Comparison of ENCODE assay signal across 8 mouse cellular contexts in the genomic region with DNA sequence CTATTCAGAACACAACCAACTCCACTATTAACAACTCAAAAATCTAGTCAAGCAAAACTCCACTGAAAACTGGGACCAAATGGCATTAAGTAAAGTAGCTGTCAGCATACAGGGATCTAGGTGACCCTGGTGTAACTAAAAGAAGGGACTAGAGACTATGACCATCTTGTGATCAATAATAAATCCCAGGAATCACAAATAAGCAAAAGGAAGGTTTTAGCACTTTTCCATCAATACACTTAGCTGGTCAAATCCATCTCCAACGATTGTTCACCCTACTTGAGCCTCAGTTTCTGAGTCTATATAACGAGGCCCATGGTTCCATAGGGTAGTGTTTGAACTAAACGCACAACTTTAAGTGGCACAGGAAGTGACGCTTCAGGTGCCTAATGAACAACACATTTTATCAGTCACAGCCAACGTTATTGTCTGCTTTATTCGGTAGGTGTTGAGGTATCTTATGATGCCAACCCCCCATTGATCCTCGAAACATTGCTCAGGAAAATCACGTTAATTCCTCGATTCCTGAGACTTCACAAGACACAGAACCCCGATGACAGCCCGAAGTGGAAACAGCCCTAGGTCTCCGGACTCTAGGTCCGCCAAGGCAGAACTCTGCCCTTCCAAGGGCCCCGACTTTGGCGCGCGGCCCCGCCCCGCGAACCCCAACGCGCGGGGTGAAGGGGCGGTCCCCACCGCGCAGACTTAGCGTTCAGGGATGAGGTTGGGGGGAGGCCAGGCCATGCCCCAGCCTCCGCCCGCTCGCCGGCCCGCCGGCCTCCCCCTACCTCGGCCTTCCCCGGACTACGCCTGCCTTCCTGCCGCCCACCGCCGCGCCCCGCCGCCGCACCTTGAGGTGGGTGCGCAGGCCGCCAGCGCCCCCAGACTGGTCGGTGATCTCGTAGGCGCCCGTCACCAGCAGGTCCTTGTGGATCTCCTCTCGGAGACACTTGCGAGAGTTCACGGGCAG. TPM values are rescaled to one million over a fixed set of nuclear protein-coding genes. Genes with fewer than 3 reads are reported as not detected.
DNase-seq lines count a peak whose midpoint lies in the region; ATAC-seq and TF ChIP-seq lines count a peak whose summit lies in the region.

No protein-coding gene starts in this region.

- peak overlapping the region; percentile 98 for H3K9ac ChIP-seq in ES-E14 (ENCODE audit: insufficient read depth, low read depth, low read length, poor library complexity, severe bottlenecking)
- H3K9ac ChIP-seq in forebrain, embryonic 13.5 days = peak overlapping the region; percentile 96
- peak overlapping the region; percentile 80 for H3K9ac ChIP-seq in lung, postnatal 0 days (replicated peaks; ENCODE audit: low read depth)

- intact Hi-C loops in heart, postnatal 14 days (cut with DNase I) = loop anchor here (10.0 kb wide), 1 partner anchor 111 kb away; no protein-coding TSS in a partner anchor

- no peaks in the 10 kb centered on the region for H3K27me3 ChIP-seq in forebrain, embryonic 13.5 days
- no peaks in the 10 kb centered on the region for H3K27me3 ChIP-seq in lung, postnatal 0 days (replicated peaks; ENCODE audit: insufficient read depth, low read length)

- DNase-seq in ES-E14 (ENCODE audit: low read depth, low spot score) = no peak
- DNase-seq in c-Kit-positive CD71-positive TER-119-positive erythroid progenitor cells, embryonic 14.5 days (ENCODE audit: low spot score) = peak; percentile 76
- DNase-seq in heart, postnatal 14 days = peak; percentile 79 to 81
- DNase-seq in layer of hippocampus, adult 18-20 months (ENCODE audit: low spot score in 2 of 2) = peak; percentile 52 to 62
- peak; percentile 82 for DNase-seq in lung, postnatal 0 days (ENCODE audit: low spot score)
- DNase-seq in ovary, adult 18-20 months (ENCODE audit: low spot score) = peak; percentile 42
- peak; percentile 74 for DNase-seq in thymus, postnatal 0 days (ENCODE audit: low spot score)

- peaks cover 5 to 12% of the 10 kb centered on the region in 2 experiments; a peak in 3 of 4 replicates for H3K4me1 ChIP-seq in ES-E14 (ENCODE audit: control insufficient read depth in 2 of 2, insufficient read depth in 2 of 2, low read length in 2 of 2, poor library complexity in 1 of 2)
- peaks cover 29% of the 10 kb centered on the region for H3K4me1 ChIP-seq in forebrain, embryonic 13.5 days
- peaks cover 9% of the 10 kb centered on the region; the same call in 1 of the 2 replicates for H3K4me1 ChIP-seq in lung, postnatal 0 days (ENCODE audit: insufficient read depth, low read depth, low read length)

- H3K36me3 ChIP-seq in ES-E14 (ENCODE audit: control insufficient read depth, insufficient read depth, low read length, poor library complexity, severe bottlenecking) = no peaks in the 10 kb centered on the region
- no peaks in the 10 kb centered on the region for H3K36me3 ChIP-seq in forebrain, embryonic 13.5 days (ENCODE audit: poor library complexity, severe bottlenecking)
- H3K36me3 ChIP-seq in lung, postnatal 0 days (ENCODE audit: insufficient read depth, low read length) = no peaks in the 10 kb centered on the region

- peak overlapping the region; percentile 89 for H3K27ac ChIP-seq in ES-E14 (ENCODE audit: insufficient read depth, low read depth, low read length, poor library complexity, severe bottlenecking)
- peak overlapping the region; percentile 63 for H3K27ac ChIP-seq in forebrain, embryonic 13.5 days
- peak overlapping the region; percentile 91 for H3K27ac ChIP-seq in lung, postnatal 0 days (ENCODE audit: low read length)

- in situ Hi-C loops in ES-E14 (cut with MboI; ENCODE audit: low sequenced_read_pairs in 2 of 2, unreplicated experiment in 2 of 2) = no loop called here

- WGBS in forebrain, embryonic 13.5 days = 1% methylated on average over 41 of the region's 53 CpGs
- WGBS in lung, postnatal 0 days = under 1% methylated on average over 26 of the region's 53 CpGs

- peak overlapping the region; percentile 78 for H3K4me2 ChIP-seq in forebrain, embryonic 13.5 days
- H3K4me2 ChIP-seq in lung, postnatal 0 days (replicated peaks; ENCODE audit: low read depth, low read length) = peak overlapping the region; percentile 72

- H3K9me3 ChIP-seq in ES-E14 (ENCODE audit: control insufficient read depth, insufficient read depth, low read depth, low read length) = no peaks in the 10 kb centered on the region
- H3K9me3 ChIP-seq in forebrain, embryonic 13.5 days (replicated peaks) = no peaks in the 10 kb centered on the region
- H3K9me3 ChIP-seq in lung, postnatal 0 days (ENCODE audit: low read length) = no peaks in the 10 kb centered on the region

- no peak for TF ChIP-seq CTCF in lung, postnatal 0 days (IDR thresholded peaks at IDR 0.05)

- peak; percentile 64 for ATAC-seq in forebrain, embryonic 13.5 days
- ATAC-seq in lung, postnatal 0 days = peak; percentile 78

- peak overlapping the region; percentile 71 to 83 for H3K4me3 ChIP-seq in ES-E14 (ENCODE audit: insufficient read depth in 1 of 2, low read depth in 1 of 2, low read length in 2 of 2, poor library complexity in 1 of 2, severe bottlenecking in 1 of 2)
- H3K4me3 ChIP-seq in forebrain, embryonic 13.5 days = peak overlapping the region; percentile 94
- H3K4me3 ChIP-seq in lung, postnatal 0 days (ENCODE audit: low read depth, low read length) = peak overlapping the region; percentile 71

- no peak for TF ChIP-seq EP300 in lung, postnatal 0 days (IDR thresholded peaks at IDR 0.05)

TF ChIP-seq in ES-E14, 5 proteins besides CTCF, POLR2A, EP300 and RAD21:
- TF ChIP-seq MAFK (IDR thresholded peaks at IDR 0.05; ENCODE audit: insufficient read depth, low read depth, low read length) = no peak
- no peak for TF ChIP-seq CHD2 (IDR thresholded peaks at IDR 0.05; ENCODE audit: low read depth, low read length)
- TF ChIP-seq ZNF384 (IDR thresholded peaks at IDR 0.05; ENCODE audit: low read depth, low read length) = no peak
- no peak for TF ChIP-seq HCFC1 (IDR thresholded peaks at IDR 0.05; ENCODE audit: borderline replicate concordance, insufficient read depth, low read length)
- TF ChIP-seq ZC3H11A (IDR thresholded peaks at IDR 0.05; ENCODE audit: borderline replicate concordance, low read depth, low read length) = no peak

RNA-seq across cellular contexts. Expression of gene Tmed10, which starts 0.8 kb away (rescaled TPM):
- 109 and 127 TPM in 2 replicates for total RNA-seq in ES-E14 (2012; rRNA removed)
- 173 and 187 TPM in 2 replicates for polyA plus RNA-seq in forebrain, embryonic 13.5 days (2015; fragmentation: Nextera tagmentation; extraction: Ambion mirVana)
- 100 to 1,000 TPM; 150 to 157 TPM for total RNA-seq in heart, postnatal 14 days (2021)
- 100 to 1,000 TPM; 164 to 170 TPM for total RNA-seq in layer of hippocampus, adult 18-20 months (2021)
- 329 and 354 TPM in 2 replicates for polyA plus RNA-seq in lung, postnatal 0 days (2015; fragmentation: Nextera tagmentation; extraction: Ambion mirVana)
- 231 and 242 TPM in 2 replicates for polyA plus RNA-seq in thymus, postnatal 0 days (2015; fragmentation: Nextera tagmentation; extraction: Ambion mirVana)

RNA-seq across cellular contexts. Expression of gene Nek9, which starts 34.7 kb away (rescaled TPM):
- 18.1 and 20.4 TPM in 2 replicates for total RNA-seq in ES-E14 (2012; rRNA removed)
- polyA plus RNA-seq in forebrain, embryonic 13.5 days (2015; fragmentation: Nextera tagmentation; extraction: Ambion mirVana) = 13.4 and 15.6 TPM in 2 replicates
- 10 to 100 TPM; 75.6 to 75.8 TPM for total RNA-seq in heart, postnatal 14 days (2021)
- total RNA-seq in layer of hippocampus, adult 18-20 months (2021) = 10 to 100 TPM; 34.1 to 35.2 TPM
- 11.1 and 11.5 TPM in 2 replicates for polyA plus RNA-seq in lung, postnatal 0 days (2015; fragmentation: Nextera tagmentation; extraction: Ambion mirVana)
- polyA plus RNA-seq in thymus, postnatal 0 days (2015; fragmentation: Nextera tagmentation; extraction: Ambion mirVana) = 12.7 and 13.1 TPM in 2 replicates
